Mouse (Mus musculus) B cell, adult 62 days (primary cell): ENCODE measurements around the gene Gm49321. TPM values are rescaled to one million over a fixed set of nuclear protein-coding genes. Genes with fewer than 3 reads are reported as not detected.

Source experiments
- total RNA-seq: library from RNA; stranded (reverse); gene quantifications from 4 replicates; pipeline ENCODE4 v1.2.4, GENCODE M21; 2023

Gene Gm49321
- 5.8 to 18.7 TPM (median 13.4 TPM) in 4 replicates for total RNA-seq

GRCm38 (mm10) chr12:73937353-73937752, at the start of gene Gm49321:
Gene Gm49321, plus strand, starts transcription at chr12:73937653.

GRCm38 (mm10) chr12:73964291-73965281, 27.1 kb downstream of the Gm49321 start, which contains the start of gene Snapc1:
Gene Snapc1, plus strand, starts transcription at chr12:73964481.

GRCm38 (mm10) chr12:73997297-73998127, 60.1 kb downstream of the Gm49321 start, which contains the start of gene Syt16:
Gene Syt16, plus strand, starts transcription at chr12:73997661.

Other genes with a start within 250 kb of the Gm49321 start
- 77.7 to 88.8 TPM (median 78.4 TPM) in 4 replicates for gene Hif1a, start 36.3 kb upstream of the Gm49321 start, total RNA-seq
- gene Snapc1, start 26.8 kb downstream of the Gm49321 start, total RNA-seq, result 25.4 to 34.9 TPM (median 28.7 TPM) in 4 replicates
- not detected in 4 replicates for gene Syt16, start 60.0 kb downstream of the Gm49321 start, total RNA-seq